Mouse (Mus musculus) neural tube, embryonic 10.5 days (tissue): Measurements from ENCODE around the gene Mup9.
"Not testable (repeated sequence)": the region's sequence is repeated elsewhere in the genome, so short reads cannot be mapped to it uniquely, and the experiment has no call there.

Experiments used
- DNase-seq: peaks from one replicate; pipeline ENCODE4 v3.0.0-alpha.2; 2017; ENCODE audit warnings: low spot score; ENCODE audit errors: extremely low spot score

Gene Mup9

DNA sequence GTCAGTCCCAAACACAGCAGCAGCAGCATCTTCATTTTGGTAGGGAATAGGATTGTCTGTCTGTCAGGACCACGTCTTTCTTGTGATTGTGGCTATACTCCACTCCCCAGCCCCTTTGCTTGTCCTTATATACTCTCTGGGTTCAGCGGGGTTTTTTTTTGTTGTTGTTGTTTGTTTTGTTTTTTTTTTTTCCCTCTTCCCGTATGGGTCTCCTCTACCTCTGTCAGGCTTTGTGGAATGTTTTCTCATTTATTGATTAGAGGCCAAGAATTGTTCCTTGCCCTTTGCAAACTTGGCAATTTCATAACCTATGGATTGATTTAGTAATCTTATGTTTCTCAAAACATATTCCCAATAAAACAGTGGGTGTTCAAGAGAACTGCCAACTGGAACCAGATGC, at the start of gene Mup9:
Gene Mup9, minus strand, starts transcription at position 101 of the 400 bp plus-strand sequence.
- not testable (repeated sequence) for DNase-seq
